Mouse (Mus musculus) lung, embryonic 14.5 days (tissue): ENCODE measurements around the gene Mtmr3. TPM values are rescaled to one million over a fixed set of nuclear protein-coding genes. Genes with fewer than 3 reads are reported as not detected.
A peak's percentile ranks its signal among the peaks of the same experiment; 100 is the strongest.

ENCODE experiments used
- ATAC-seq: fragments of 200-750 bp; cut with Nextera tagmentation; 2 replicates; pipeline ENCODE4 v1.8.0; 2017; ENCODE audit warnings: mild to moderate bottlenecking, moderate TSS enrichment, moderate library complexity; ENCODE audit not compliant: insufficient read depth
- DNase-seq: peaks from one replicate; pipeline ENCODE4 v3.0.0-alpha.2; 2015
- H3K27ac ChIP-seq: fragments of 300-500 bp; sonication (generic); 2 replicates; pipeline ENCODE4 v1.5.1; 2014; ENCODE audit warnings: low read depth, mild to moderate bottlenecking, moderate library complexity
- H3K27me3 ChIP-seq: fragments of 300-500 bp; sonication (generic); 2 replicates; pipeline ENCODE4 v1.6.1; 2014; ENCODE audit warnings: low read length, control low read depth; ENCODE audit not compliant: insufficient read depth
- H3K36me3 ChIP-seq: fragments of 300-500 bp; sonication (generic); 2 replicates; pipeline ENCODE4 v1.6.1; 2014; ENCODE audit warnings: control low read depth; ENCODE audit not compliant: insufficient read depth
- H3K4me1 ChIP-seq: fragments of 300-500 bp; sonication (generic); 2 replicates; pipeline ENCODE4 v1.6.1; 2014; ENCODE audit warnings: antibody characterized with exemption, control low read depth; ENCODE audit not compliant: insufficient read depth
- H3K4me2 ChIP-seq: fragments of 300-500 bp; sonication (generic); 2 replicates; pipeline ENCODE4 v1.6.1; 2014; ENCODE audit warnings: mild to moderate bottlenecking
- H3K4me3 ChIP-seq: fragments of 300-500 bp; sonication (generic); 2 replicates; pipeline ENCODE4 v1.5.1; 2014; ENCODE audit warnings: low read depth, low read length
- H3K9ac ChIP-seq: fragments of 300-500 bp; sonication (generic); 2 replicates; pipeline ENCODE4 v1.6.1; 2014
- H3K9me3 ChIP-seq: fragments of 300-500 bp; sonication (generic); 2 replicates; pipeline ENCODE4 v1.6.1; 2016; ENCODE audit warnings: low read depth, low read length, control low read depth
- CTCF ChIP-seq: IDR thresholded peaks from 2 replicates; pipeline ENCODE4 v1.5.1; 2016; ENCODE audit warnings: antibody characterized with exemption, low read depth
- WGBS: fragments of 180-500 bp; shearing (Covaris S2); extraction: QIAGEN DNeasy Blood & Tissue Kit; methylation state at CpG from one replicate; pipeline ENCODE4 v1.1.7; 2014; 5-methylcytosine and 5-hydroxymethylcytosine counted together
- polyA plus RNA-seq: library from polyadenylated mRNA; unstranded; fragments of >200 nt; fragmentation: Nextera tagmentation; extraction: Ambion mirVana; gene quantifications from 2 replicates; pipeline ENCODE4 v1.2.1, GENCODE M21; 2014

Gene Mtmr3
- polyA plus RNA-seq, 1 experiment from 2014 or later, result 32.1 TPM

- H3K4me3 ChIP-seq, result no peak overlapping the region
Observed at GRCm38 (mm10) chr11:4601890-4602289, 7.2 kb upstream of the Mtmr3 start.

GRCm38 (mm10) chr11:4599916-4600315 is 5.3 kb upstream of the Mtmr3 start:
- WGBS, result 91% methylated on average over 3 of the region's 3 CpGs
- no peak overlapping the region for H3K27ac ChIP-seq
- no peaks in the 10 kb centered on the region; the same call in 1 of the 2 replicates for H3K4me1 ChIP-seq
- no peak overlapping the region for H3K9ac ChIP-seq
- H3K9me3 ChIP-seq, result no peaks in the 10 kb centered on the region
- H3K27me3 ChIP-seq, result no peaks in the 10 kb centered on the region
- no peak for TF ChIP-seq CTCF
- H3K36me3 ChIP-seq, result no peaks in the 10 kb centered on the region
- ATAC-seq (no peak), DNase-seq (no peak)
- no peak overlapping the region for H3K4me3 ChIP-seq
- H3K4me2 ChIP-seq, result no peak overlapping the region

More at GRCm38 (mm10) chr11:4601890-4602289, 7.2 kb upstream of the Mtmr3 start:
- DNase-seq, result no peak
- Histone ChIP-seq H3K27me3 (no peaks in the 10 kb centered on the region), H3K4me1 (no peaks in the 10 kb centered on the region; the same call in 1 of the 2 replicates), H3K9ac (no peak overlapping the region), H3K36me3 (no peaks in the 10 kb centered on the region), H3K9me3 (no peaks in the 10 kb centered on the region), H3K27ac (no peak overlapping the region), H3K4me2 (no peak overlapping the region)
- whole genome bisulfite sequencing, result 86% methylated on average over 5 of the region's 5 CpGs
- ATAC-seq, result no peak
- no peak for TF ChIP-seq CTCF

- no peaks in the 10 kb centered on the region; the same call in 1 of the 2 replicates for H3K4me1 ChIP-seq
- no peak overlapping the region for H3K4me2 ChIP-seq
- no peak for TF ChIP-seq CTCF
- H3K4me3 ChIP-seq, result no peak overlapping the region
- ATAC-seq (no peak), DNase-seq (no peak)
- no peaks in the 10 kb centered on the region for H3K9me3 ChIP-seq
- no peaks in the 10 kb centered on the region for H3K36me3 ChIP-seq
- no peaks in the 10 kb centered on the region for H3K27me3 ChIP-seq
- WGBS, result 82% methylated on average over 2 of the region's 2 CpGs
- H3K9ac ChIP-seq, result no peak overlapping the region
- H3K27ac ChIP-seq, result no peak overlapping the region
Observed at GRCm38 (mm10) chr11:4598411-4598810, 3.7 kb upstream of the Mtmr3 start.

- Histone ChIP-seq H3K4me2 (peak overlapping the region; percentile 74), H3K27ac (peak overlapping the region; percentile 89), H3K27me3 (no peaks in the 10 kb centered on the region), H3K9me3 (no peaks in the 10 kb centered on the region), H3K4me1 (no peaks in the 10 kb centered on the region), H3K36me3 (no peaks in the 10 kb centered on the region), H3K4me3 (peak overlapping the region; percentile 97), H3K9ac (peak overlapping the region; percentile 96)
- ATAC-seq (peak; percentile 91), DNase-seq (peak; percentile 57)
- peak; percentile 21 for TF ChIP-seq CTCF
- under 1% methylated on average over 44 of the region's 45 CpGs for WGBS
Observed at GRCm38 (mm10) chr11:4593849-4594607, 635 bp downstream of the Mtmr3 start.

GRCm38 (mm10) chr11:4593491-4593848 is 1.2 kb downstream of the Mtmr3 start:
- ATAC-seq (no peak), DNase-seq (no peak)
- H3K27me3 ChIP-seq, result no peaks in the 10 kb centered on the region
- no peaks in the 10 kb centered on the region for H3K9me3 ChIP-seq
- peak overlapping the region; percentile 74 for H3K4me2 ChIP-seq
- H3K4me1 ChIP-seq, result no peaks in the 10 kb centered on the region
- no peak for TF ChIP-seq CTCF
- H3K4me3 ChIP-seq, result peak overlapping the region; percentile 97
- H3K27ac ChIP-seq, result no peak overlapping the region
- 22% methylated on average over 5 of the region's 5 CpGs for WGBS
- peak overlapping the region; percentile 96 for H3K9ac ChIP-seq
- H3K36me3 ChIP-seq, result no peaks in the 10 kb centered on the region

GRCm38 (mm10) chr11:4591811-4592210 is 2.9 kb downstream of the Mtmr3 start:
- Histone ChIP-seq H3K27ac (no peak overlapping the region), H3K9ac (no peak overlapping the region), H3K4me3 (no peak overlapping the region), H3K4me1 (no peaks in the 10 kb centered on the region), H3K27me3 (no peaks in the 10 kb centered on the region), H3K36me3 (no peaks in the 10 kb centered on the region), H3K9me3 (no peaks in the 10 kb centered on the region), H3K4me2 (no peak overlapping the region)
- ATAC-seq, result no peak
- WGBS, result 84% methylated on average over 4 of the region's 4 CpGs
- DNase-seq, result no peak
- TF ChIP-seq CTCF, result no peak

- TF ChIP-seq CTCF, result no peak
- H3K4me2 ChIP-seq, result no peak overlapping the region
- peak; percentile 87 for DNase-seq
- no peak overlapping the region for H3K4me3 ChIP-seq
- H3K4me1 ChIP-seq, result no peaks in the 10 kb centered on the region
- H3K27me3 ChIP-seq, result no peaks in the 10 kb centered on the region
- no peaks in the 10 kb centered on the region for H3K9me3 ChIP-seq
- H3K27ac ChIP-seq, result no peak overlapping the region
- WGBS, result 46% methylated on average over 2 of the region's 2 CpGs
- H3K9ac ChIP-seq, result no peak overlapping the region
- H3K36me3 ChIP-seq, result no peaks in the 10 kb centered on the region
- ATAC-seq, result peak; percentile 49; the same call in 1 of the 2 replicates
Observed at GRCm38 (mm10) chr11:4578682-4579081, 16.0 kb downstream of the Mtmr3 start.
